Mouse (Mus musculus): Measurements from ENCODE around the gene Hs6st1.
A peak's percentile ranks its signal among the peaks of the same experiment; 100 is the strongest.

DNA sequence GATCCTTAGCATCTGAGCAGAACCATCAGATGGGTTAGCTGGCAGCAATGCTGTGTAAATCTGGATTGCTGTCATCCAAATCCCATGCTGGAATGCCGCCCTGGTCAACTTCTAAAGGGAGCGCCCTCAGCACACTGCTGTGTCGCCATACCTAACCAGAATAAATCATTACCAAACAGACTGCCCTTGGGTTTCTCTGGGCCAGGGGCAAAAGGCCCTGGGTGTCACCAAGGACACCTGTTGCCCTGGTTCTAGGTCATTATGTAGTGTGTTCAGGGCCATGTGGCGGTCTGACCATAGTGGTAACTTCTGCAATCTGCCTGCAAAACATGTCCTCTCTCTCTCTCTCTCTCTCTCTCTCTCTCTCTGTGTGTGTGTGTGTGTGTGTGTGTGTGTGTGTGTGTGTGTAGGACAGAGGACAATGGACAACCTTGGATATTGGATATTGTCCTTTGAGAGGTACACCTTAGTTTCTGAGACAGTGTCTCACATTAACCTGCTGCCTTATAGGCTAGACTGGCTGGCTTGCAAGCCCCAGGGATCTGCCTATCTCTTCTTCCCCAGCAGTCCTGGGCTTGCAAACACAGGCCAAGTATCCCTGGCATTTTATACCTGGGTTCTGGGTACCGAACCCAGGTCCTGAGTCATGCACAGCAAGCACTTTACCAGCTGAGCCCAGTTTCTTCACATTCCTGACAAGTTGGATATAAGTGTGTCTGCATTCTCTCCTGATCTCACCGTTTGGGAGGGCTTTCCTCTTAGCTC is 1.8 kb upstream of the Hs6st1 start:
- TF ChIP-seq EP300 (IDR thresholded peaks at IDR 0.05; ENCODE audit: low read depth), result peak; percentile 34; the same call in 1 of the 2 replicates
- TF ChIP-seq CTCF (IDR thresholded peaks at IDR 0.05; ENCODE audit: low read depth), result no peak

Measured in liver, postnatal 0 days (tissue).